Mouse (Mus musculus) cortical plate, adult 2 months (tissue): ENCODE data around the gene Baz1b.

Source experiments
- CTCF ChIP-seq: fragments of 200-500 bp; IDR thresholded peaks from 2 replicates; pipeline ENCODE4 v1.5.1; 2011; ENCODE audit warnings: mild to moderate bottlenecking, control low read depth, low read length; ENCODE audit not compliant: insufficient read depth; ENCODE audit errors: extremely low read depth
- POLR2A ChIP-seq: fragments of 200-500 bp; IDR thresholded peaks from 2 replicates; pipeline ENCODE4 v1.6.1; 2011; ENCODE audit warnings: mild to moderate bottlenecking, low read length, control low read depth; ENCODE audit not compliant: insufficient read depth; ENCODE audit errors: extremely low read depth

- no peak for TF ChIP-seq CTCF
- TF ChIP-seq POLR2A: no peak
Measured at GRCm38 (mm10) chr5:135290703-135291102, 103.6 kb downstream of the Baz1b start.
